Mouse (Mus musculus) embryo, embryonic 11 days (tissue): ENCODE data around the gene Nek6.
A peak's percentile ranks its signal among the peaks of the same experiment; 100 is the strongest.

ENCODE experiments used
- DNase-seq: peaks from one replicate; pipeline ENCODE4 v3.0.0-alpha.2; 2015

The Nek6 gene

GRCm38 (mm10) chr2:38511487-38512307 lies at the start of gene Nek6:
TSS of gene Nek6 (plus strand) at chr2:38511643.
- peak; percentile 90 for DNase-seq

GRCm38 (mm10) chr2:38462323-38462722 lies 49.1 kb upstream of the Nek6 start:
- no peak for DNase-seq

- DNase-seq, result no peak
These were observed 42.6 kb upstream of the Nek6 start for GRCm38 (mm10) chr2:38468845-38469244.

- no peak for DNase-seq
These were observed 39.7 kb upstream of the Nek6 start for GRCm38 (mm10) chr2:38471745-38472144.

GRCm38 (mm10) chr2:38472829-38473228 lies 38.6 kb upstream of the Nek6 start:
- no peak for DNase-seq

DNA sequence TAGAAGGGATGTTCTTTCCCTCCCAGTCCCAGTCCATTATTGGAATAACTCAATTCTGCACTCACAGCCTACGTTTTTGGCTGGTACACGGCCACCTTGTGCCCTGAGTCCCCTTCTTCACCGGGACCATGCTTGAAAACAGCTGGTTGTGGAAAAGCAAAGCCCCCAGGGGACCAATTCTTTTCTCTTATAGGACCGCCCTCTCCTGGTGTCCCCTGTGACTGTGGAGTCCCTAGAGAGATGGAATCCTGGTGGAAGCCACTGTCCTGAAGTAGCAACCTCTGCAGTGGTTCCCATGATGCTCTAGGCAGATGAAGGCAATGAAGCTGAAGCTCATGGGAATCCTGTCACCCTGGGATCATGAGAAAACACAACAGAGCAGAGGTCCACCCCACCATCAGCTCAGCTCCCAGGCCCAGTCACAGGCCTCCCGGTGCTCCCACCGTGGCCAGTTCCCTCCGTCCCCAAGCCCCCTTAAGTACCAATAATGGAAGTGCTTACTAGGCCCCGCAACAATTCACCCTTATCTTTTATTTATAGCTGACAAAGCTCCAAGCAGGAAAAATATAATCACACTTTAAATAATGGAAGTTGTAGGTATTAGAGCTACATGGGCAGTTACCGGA lies 34.5 kb upstream of the Nek6 start:
- DNase-seq, result no peak

GRCm38 (mm10) chr2:38477497-38477873 lies 34.0 kb upstream of the Nek6 start:
- no peak for DNase-seq

- DNase-seq, result no peak
These were observed 32.8 kb upstream of the Nek6 start for GRCm38 (mm10) chr2:38478683-38479082.

DNA sequence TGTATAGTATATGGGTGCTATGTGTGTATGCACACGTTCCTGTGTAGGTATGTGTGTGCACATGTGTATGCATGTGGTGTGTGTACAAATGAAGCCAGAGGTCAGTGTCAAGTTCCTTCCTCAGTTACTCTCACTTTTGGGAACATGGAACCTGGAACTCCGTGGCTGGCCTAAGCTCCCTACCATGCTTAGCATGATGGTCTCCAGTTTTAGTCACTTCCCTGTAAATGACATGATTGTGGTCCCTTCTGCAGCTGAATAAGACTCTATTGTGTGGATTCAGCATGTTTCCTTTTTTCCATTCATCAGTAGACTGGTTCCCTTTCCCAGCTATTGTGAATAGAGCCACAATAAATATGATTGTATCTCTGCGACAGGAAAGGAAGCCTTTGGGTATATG lies 31.9 kb upstream of the Nek6 start:
- no peak for DNase-seq

DNA sequence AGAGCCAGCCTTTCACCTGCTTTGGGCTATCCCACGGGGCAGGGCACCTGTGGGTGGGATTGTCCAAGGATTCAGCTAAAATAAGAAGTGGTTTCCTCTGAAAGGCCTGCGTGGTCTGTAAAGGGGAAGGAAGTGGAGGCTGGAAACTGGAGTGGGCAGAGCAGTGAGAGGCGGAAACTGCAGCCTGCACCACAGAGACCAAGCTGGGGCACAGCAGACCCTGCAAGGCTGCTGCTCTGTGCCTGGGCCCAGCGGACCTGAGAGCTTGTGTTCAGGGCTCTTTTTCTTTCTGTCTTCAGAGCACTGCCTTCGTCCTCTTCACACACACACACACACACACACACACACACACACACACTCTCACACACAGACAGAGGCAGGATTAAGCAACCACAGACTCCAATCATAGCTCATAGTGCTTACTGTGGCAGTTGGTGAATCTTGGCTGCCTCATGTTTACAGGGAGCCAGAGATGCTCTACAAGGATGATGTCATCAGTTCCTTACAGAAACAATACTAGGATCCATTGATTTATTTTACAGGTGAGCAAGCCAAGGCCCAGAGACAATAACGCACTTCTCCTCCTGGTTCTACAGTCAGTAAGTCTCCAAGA lies 30.2 kb upstream of the Nek6 start:
- no peak for DNase-seq

DNA sequence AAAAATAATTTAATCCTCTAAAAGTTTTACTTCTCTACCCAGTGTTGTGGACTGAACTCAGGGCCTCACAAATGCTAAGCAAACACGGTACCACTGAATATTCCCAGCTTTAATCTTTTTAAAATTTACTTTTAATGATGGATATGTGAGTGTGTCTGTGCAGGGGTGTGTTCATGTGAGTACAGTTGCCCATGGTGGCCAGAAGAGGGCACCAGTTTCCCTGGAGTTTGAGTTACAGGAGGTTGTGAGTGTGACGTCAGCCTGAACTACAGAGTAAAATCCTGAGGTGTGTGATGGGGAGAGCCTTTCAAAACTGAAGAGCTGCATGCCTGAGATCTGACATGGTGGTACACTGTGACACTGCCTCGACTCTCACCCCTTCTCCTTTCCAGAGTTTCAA lies 29.3 kb upstream of the Nek6 start:
- DNase-seq, result no peak

DNA sequence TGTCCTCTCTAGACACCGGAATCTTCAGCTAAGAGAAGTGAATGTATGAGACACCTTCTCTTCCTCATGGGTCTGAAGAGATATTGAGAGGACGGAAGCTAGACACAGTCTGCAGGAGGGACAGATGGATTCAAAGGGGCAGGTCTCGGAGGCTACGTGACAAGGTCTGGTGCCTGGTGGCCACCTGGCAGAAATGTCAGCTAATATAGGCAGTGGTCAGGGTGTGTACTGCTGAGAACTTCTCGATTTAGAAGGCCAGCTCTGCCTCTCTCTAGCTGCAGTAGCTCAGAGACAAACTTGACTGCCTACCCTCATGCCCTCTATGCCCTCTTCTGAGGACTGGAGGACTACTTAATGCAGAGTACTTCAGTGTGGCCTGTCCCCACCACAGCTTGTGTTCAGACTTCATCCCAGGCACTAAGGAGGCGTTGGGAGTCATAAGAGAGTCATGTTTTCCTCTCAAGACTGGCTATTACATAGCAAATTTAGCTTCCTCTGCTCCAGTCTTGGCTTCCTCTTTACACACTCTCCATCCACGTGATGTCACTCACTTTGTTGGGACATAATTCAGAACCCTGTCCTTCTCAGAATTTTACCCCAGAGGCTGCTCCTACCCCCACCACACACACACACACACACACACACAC lies 28.3 kb upstream of the Nek6 start:
- no peak for DNase-seq

DNA sequence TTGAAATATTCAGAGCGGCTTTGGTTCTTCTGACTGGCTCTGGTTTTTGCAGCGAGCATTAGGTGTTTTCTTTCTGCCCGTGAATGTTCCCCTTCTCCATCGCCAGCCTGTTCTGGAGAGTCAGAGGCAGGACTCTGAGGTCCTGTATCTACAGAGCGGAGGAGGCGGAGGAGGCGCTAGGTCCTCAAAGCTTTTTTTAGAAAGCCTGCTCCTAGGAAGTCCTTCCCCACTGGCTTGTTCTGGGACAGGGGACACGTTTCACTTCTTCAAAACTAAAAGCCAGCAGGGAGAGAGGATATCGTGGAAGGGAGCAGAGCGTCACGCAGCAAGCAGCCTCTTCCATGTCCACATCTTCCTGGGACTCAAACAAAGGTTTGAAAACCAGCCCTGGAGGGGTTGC lies 26.9 kb upstream of the Nek6 start:
- DNase-seq, result no peak

DNA sequence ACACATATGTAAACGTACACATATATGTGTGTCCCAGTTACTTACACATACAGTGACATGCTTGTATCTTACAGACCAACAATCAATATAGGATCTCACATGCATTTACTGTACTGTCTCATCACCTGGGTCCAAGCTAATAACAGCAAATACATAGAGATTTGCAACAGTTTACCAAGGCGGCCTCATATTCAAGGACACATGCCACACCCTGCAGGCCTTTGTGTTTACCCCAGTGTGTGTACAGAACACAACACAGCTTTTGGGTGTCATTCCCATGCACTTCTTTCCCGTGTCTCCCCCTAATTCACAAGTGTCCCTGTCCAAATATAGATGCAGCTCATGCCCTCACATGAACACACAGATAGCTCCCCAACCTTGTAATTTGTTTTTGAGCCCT lies 26.0 kb upstream of the Nek6 start:
- no peak for DNase-seq

DNA sequence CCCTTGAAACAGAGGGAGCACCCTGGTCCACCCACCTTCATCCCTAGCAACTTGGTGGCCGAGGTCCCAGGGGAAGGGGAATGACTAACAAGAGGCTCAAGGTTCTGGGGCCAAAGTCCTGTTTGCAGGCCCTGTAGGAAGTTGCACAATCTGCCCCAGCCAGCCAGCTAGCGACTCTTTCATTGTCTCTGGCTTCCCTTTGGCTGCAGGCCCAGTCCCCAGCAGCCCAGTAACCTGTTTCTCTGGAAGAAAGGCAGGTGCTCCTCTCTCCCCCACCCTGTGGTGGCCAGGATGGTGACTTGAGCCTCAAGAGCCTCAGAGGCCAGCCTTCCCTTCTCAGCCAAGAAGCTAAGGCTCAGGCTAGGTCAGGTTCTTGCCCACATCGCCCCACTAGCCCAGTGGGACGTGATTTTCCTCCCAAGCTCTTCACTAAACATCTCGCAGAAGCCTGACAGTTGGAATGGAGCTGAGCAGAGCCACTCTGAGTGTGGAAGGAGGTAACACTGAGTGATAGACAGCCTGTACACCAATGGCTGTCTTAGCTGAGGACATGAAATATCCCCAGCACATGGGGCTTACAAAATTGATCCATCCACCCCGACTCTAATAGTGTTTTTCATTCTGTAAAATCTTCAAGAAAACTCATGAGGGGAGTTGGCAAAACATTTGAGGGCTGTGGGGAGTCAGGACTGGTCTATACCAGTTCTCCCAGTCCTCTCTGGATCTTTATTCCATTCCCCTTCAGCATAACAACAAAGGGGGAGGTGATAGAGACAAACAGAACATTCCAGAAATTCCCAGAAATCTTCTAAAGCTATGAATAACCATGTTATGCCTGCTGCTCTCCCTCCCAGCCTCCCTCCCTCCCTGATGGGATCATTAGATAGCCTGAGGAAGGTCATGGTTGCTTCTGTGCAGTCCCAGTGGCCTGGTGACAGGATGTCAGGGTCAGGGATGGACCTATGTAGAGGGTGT lies 25.2 kb upstream of the Nek6 start:
- DNase-seq, result no peak

- no peak for DNase-seq
These were observed 13.8 kb upstream of the Nek6 start for GRCm38 (mm10) chr2:38497594-38497993.

- DNase-seq, result peak; percentile 19
These were observed 9.8 kb upstream of the Nek6 start for GRCm38 (mm10) chr2:38501606-38502005.

DNA sequence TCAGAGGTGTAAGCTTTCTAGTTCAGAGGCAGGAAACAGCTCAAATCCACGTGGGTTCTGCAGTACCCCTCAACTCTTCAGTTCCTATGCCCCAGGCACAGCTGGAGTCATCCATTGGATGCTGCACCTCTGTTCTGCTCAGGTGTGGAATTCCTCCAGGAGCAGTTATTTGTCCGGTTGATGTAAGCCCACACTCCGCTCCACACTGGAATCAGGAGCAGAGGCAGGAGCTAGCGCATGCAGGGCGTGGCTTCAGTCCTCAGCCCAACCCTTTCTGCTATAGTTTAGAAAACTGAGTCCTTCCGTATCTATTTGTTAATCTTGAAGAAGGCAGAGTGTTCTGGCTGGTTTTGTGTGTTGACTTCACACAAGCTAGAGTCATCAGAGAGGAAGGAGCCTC lies 9.3 kb upstream of the Nek6 start:
- DNase-seq, result no peak

DNA sequence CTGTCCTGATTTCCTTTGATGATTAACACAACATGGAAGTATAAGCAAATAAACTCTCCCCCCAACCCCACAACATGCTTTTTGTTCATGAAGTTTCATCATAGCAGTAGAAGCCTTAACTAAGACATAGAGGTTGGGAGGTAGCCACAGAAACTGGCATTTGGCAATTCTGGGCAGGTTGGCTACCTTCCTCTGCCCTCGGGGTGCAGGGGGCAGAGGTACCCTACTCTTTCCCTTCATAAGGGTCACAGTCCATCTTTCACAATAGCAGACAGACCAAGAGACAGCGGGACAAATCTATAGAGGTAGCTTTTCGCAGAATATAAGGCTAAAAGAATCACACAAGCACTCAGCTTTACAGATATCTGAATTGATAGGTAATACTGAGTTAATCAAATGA lies 8.7 kb upstream of the Nek6 start:
- no peak for DNase-seq

GRCm38 (mm10) chr2:38504311-38504710 lies 7.1 kb upstream of the Nek6 start:
- DNase-seq, result no peak

- no peak for DNase-seq
These were observed 4.3 kb upstream of the Nek6 start for GRCm38 (mm10) chr2:38507181-38507580.

- no peak for DNase-seq
These were observed 2.3 kb upstream of the Nek6 start for GRCm38 (mm10) chr2:38509004-38509719.
